Mouse (Mus musculus): Measurements from ENCODE around the gene Rph3al. TPM values are rescaled to one million over a fixed set of nuclear protein-coding genes. Genes with fewer than 3 reads are reported as not detected.

Gene Rph3al
- total RNA-seq, 2 experiments from 2014 or later = 14.5 to 14.8 TPM

GRCm38 (mm10) chr11:75861653-75862052 is 76.6 kb downstream of the Rph3al start:
- DNase-seq = no peak

GRCm38 (mm10) chr11:75861213-75861612 is 77.0 kb downstream of the Rph3al start:
- no peak for DNase-seq

GRCm38 (mm10) chr11:75859460-75859859 is 78.8 kb downstream of the Rph3al start:
- peak in 1 of 2 experiments; percentile 30 for DNase-seq

- DNase-seq = no peak
Observed at GRCm38 (mm10) chr11:75858975-75859374, 79.3 kb downstream of the Rph3al start.

- DNase-seq = no peak
Observed at GRCm38 (mm10) chr11:75857781-75858180, 80.4 kb downstream of the Rph3al start.

- no peak for DNase-seq
Observed at GRCm38 (mm10) chr11:75854327-75854726, 83.9 kb downstream of the Rph3al start.

- no peak for DNase-seq
Observed at GRCm38 (mm10) chr11:75853067-75853636, 85.1 kb downstream of the Rph3al start.

GRCm38 (mm10) chr11:75852485-75852884 is 85.7 kb downstream of the Rph3al start:
- DNase-seq = peak; percentile 40 to 71

GRCm38 (mm10) chr11:75849552-75849951 is 88.7 kb downstream of the Rph3al start:
- no peak for DNase-seq

GRCm38 (mm10) chr11:75846589-75846988 is 91.6 kb downstream of the Rph3al start:
- DNase-seq = peak; percentile 68 to 70

GRCm38 (mm10) chr11:75845675-75846074 is 92.6 kb downstream of the Rph3al start:
- no peak for DNase-seq

- DNase-seq = no peak
Observed at GRCm38 (mm10) chr11:75842904-75843619, 95.2 kb downstream of the Rph3al start.

GRCm38 (mm10) chr11:75841503-75841902 is 96.7 kb downstream of the Rph3al start:
- DNase-seq = no peak

- no peak for DNase-seq
Observed at GRCm38 (mm10) chr11:75839536-75840430, 98.4 kb downstream of the Rph3al start.

GRCm38 (mm10) chr11:75838861-75839426 is 99.3 kb downstream of the Rph3al start:
- no peak for DNase-seq

GRCm38 (mm10) chr11:75836240-75836610 is 102.0 kb downstream of the Rph3al start:
- no peak for DNase-seq

- DNase-seq = no peak
Observed at GRCm38 (mm10) chr11:75835587-75836239, 102.5 kb downstream of the Rph3al start.

GRCm38 (mm10) chr11:75833081-75833480 is 105.1 kb downstream of the Rph3al start:
- DNase-seq = peak; percentile 26 to 42

GRCm38 (mm10) chr11:75830386-75830785 is 107.8 kb downstream of the Rph3al start:
- DNase-seq = no peak

GRCm38 (mm10) chr11:75827414-75827813 is 110.8 kb downstream of the Rph3al start:
- DNase-seq = no peak

- DNase-seq = peak; percentile 69 to 75
Observed at GRCm38 (mm10) chr11:75823506-75823905, 114.7 kb downstream of the Rph3al start.

GRCm38 (mm10) chr11:75813085-75813484 is 125.1 kb downstream of the Rph3al start:
- DNase-seq = peak; percentile 60 to 63

Measured in adrenal gland, postnatal 36 days (tissue).